Mouse (Mus musculus) midbrain, embryonic 16.5 days (tissue): ENCODE results near the gene Cep104. TPM values are rescaled to one million over a fixed set of nuclear protein-coding genes. Genes with fewer than 3 reads are reported as not detected.

Source experiments
- ATAC-seq: fragments of 200-750 bp; cut with Nextera tagmentation; 2 replicates; pipeline ENCODE4 v1.8.0; 2017; ENCODE audit warnings: moderate TSS enrichment
- H3K27ac ChIP-seq: fragments of 300-500 bp; sonication (generic); 2 replicates; pipeline ENCODE4 v1.5.1; 2014; ENCODE audit warnings: mild to moderate bottlenecking, low read length, mixed read lengths
- H3K27me3 ChIP-seq: fragments of 300-500 bp; sonication (generic); 2 replicates; pipeline ENCODE4 v1.6.1; 2014; ENCODE audit warnings: low read depth, low read length, mixed read lengths; ENCODE audit not compliant: control insufficient read depth, insufficient read depth
- H3K36me3 ChIP-seq: fragments of 300-500 bp; sonication (generic); 2 replicates; pipeline ENCODE4 v1.6.1; 2014; ENCODE audit warnings: mild to moderate bottlenecking, low read length, moderate library complexity, mixed read lengths; ENCODE audit not compliant: control insufficient read depth, insufficient read depth
- H3K4me1 ChIP-seq: fragments of 300-500 bp; sonication (generic); 2 replicates; pipeline ENCODE4 v1.6.1; 2014; ENCODE audit warnings: mild to moderate bottlenecking, low read length, mixed read lengths; ENCODE audit not compliant: control insufficient read depth, insufficient read depth
- H3K4me2 ChIP-seq: fragments of 300-500 bp; sonication (generic); 2 replicates; pipeline ENCODE4 v1.6.1; 2014; ENCODE audit warnings: mild to moderate bottlenecking, low read length, mixed read lengths
- H3K4me3 ChIP-seq: fragments of 300-500 bp; sonication (generic); 2 replicates; pipeline ENCODE4 v1.5.1; 2014; ENCODE audit warnings: low read depth, mild to moderate bottlenecking, low read length, moderate library complexity, mixed read lengths
- H3K9ac ChIP-seq: fragments of 300-500 bp; sonication (generic); 2 replicates; pipeline ENCODE4 v1.6.1; 2014; ENCODE audit warnings: low read depth, low read length, mixed read lengths
- H3K9me3 ChIP-seq: fragments of 300-500 bp; sonication (generic); replicated peaks from 2 replicates; pipeline ENCODE4 v1.6.1; 2014; ENCODE audit warnings: mild to moderate bottlenecking, low read length, mixed read lengths; ENCODE audit not compliant: control insufficient read depth, poor library complexity, severe bottlenecking
- WGBS: fragments of 180-500 bp; shearing (Covaris S2); extraction: QIAGEN DNeasy Blood & Tissue Kit; methylation state at CpG from one replicate; pipeline ENCODE4 v1.1.7; 2014; 5-methylcytosine and 5-hydroxymethylcytosine counted together
- polyA plus RNA-seq: library from polyadenylated mRNA; unstranded; fragments of >200 nt; fragmentation: Nextera tagmentation; extraction: Ambion mirVana; gene quantifications from 2 replicates; pipeline ENCODE4 v1.2.1, GENCODE M21; 2015

Gene Cep104
- polyA plus RNA-seq, 1 experiment from 2014 or later = 17.6 TPM

GRCm38 (mm10) chr4:153951692-153952091 is 23.3 kb upstream of the Cep104 start:
- ATAC-seq = no peak
- WGBS = 19% methylated on average over 5 of the region's 5 CpGs

DNA sequence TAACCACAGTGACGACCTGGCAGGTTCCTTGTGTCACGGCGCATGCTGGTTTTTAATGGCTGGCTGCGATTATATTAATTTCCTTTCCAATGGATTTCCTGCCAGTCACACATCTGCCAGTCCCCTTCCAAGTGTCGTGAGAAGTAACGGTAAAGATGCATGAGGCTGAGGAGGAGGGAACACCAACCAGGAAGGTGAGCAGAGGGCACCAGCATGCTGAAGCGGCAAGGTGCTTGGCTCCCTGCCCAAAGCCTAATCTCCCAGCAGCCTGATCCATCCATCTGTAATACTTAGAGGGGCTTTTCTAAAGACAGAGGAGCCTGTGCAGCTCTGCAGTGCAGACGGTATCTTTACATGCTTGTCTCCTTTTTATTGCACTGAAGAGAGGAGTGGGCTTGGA is 19.3 kb upstream of the Cep104 start:
- no peak overlapping the region for H3K4me2 ChIP-seq
- no peaks in the 10 kb centered on the region for H3K9me3 ChIP-seq
- H3K27me3 ChIP-seq = 0 out of 2 replicates have a peak, but pooled peaks cover 2% of the 10 kb centered on the region
- ATAC-seq = no peak
- peaks cover 5% of the 10 kb centered on the region for H3K36me3 ChIP-seq
- H3K4me1 ChIP-seq = peaks cover 11% of the 10 kb centered on the region
- H3K4me3 ChIP-seq = no peak overlapping the region
- H3K9ac ChIP-seq = no peak overlapping the region
- no peak overlapping the region for H3K27ac ChIP-seq
- 71% methylated on average over 8 of the region's 8 CpGs for WGBS

More at GRCm38 (mm10) chr4:153951692-153952091, 23.3 kb upstream of the Cep104 start:
- Histone ChIP-seq H3K4me2 (no peak overlapping the region), H3K9ac (no peak overlapping the region), H3K36me3 (no peaks in the 10 kb centered on the region), H3K27ac (no peak overlapping the region), H3K27me3 (peaks cover 15% of the 10 kb centered on the region), H3K4me3 (no peak overlapping the region), H3K4me1 (no peaks in the 10 kb centered on the region), H3K9me3 (no peaks in the 10 kb centered on the region)

- 2% methylated on average over 59 of the region's 67 CpGs for WGBS
- H3K9me3 ChIP-seq = no peaks in the 10 kb centered on the region
- peaks cover 11% of the 10 kb centered on the region for H3K4me1 ChIP-seq
- 0 out of 2 replicates have a peak, but pooled peaks cover 2% of the 10 kb centered on the region for H3K27me3 ChIP-seq
- H3K9ac ChIP-seq = peak within 1 kb of the TSS; percentile 90
- H3K36me3 ChIP-seq = peaks cover 13% of the 10 kb centered on the region
- peak within 1 kb of the TSS; percentile 95 for H3K4me2 ChIP-seq
- peak within 1 kb of the TSS; percentile 82 for H3K4me3 ChIP-seq
- H3K27ac ChIP-seq = peak within 1 kb of the TSS; percentile 75
- peak; percentile 95 for ATAC-seq
These were observed 18.2 kb upstream of the Cep104 start, which contains the start of gene A430005L14Rik for GRCm38 (mm10) chr4:153956569-153957405. A430005L14Rik (plus strand) TSS chr4:153957237.

DNA sequence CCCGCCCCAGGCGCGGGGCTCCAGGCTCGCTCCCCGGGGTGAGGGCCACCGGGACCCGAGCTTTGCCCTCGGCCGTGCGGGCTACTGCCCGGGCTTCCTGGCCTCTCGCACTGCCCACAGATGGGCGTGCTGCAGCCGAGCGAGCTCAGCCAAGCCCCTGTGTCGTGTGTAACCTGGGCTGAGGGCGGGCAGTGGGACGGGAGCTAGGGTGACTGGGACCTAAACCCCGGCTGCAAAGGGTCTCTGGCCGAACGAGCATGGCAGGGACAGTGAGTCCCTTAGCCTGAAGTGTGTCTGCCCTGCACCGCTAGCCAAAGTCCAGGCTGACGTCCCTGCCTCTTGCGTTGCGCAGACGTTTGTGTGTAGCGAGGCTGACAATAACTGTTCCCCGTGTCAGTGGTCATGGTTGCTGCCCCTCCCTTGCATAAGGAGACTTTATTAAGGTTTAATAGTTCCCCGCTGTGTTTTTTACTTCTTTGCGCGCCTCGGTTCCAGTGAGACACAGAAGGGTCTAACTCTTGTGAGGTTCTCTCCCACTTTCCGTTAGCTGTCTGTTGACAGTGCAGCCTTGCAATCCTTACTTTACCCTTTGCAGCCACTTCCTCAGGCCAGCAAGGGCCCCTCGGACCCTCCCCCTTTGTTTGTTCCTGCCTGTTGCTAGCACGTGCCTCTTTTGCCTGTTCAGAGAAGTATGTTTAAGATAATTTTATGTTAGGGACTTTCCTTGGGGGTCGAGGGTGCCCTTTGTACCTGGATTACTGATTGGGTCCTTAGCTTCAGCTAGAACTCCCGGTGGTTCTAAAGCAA is 17.3 kb upstream of the Cep104 start:
- Histone ChIP-seq H3K36me3 (peaks cover 22% of the 10 kb centered on the region), H3K9me3 (no peaks in the 10 kb centered on the region), H3K4me3 (peak overlapping the region; percentile 82), H3K4me2 (peak overlapping the region; percentile 95), H3K9ac (peak overlapping the region; percentile 90), H3K27ac (peak overlapping the region; percentile 75), H3K4me1 (peaks cover 11% of the 10 kb centered on the region), H3K27me3 (0 out of 2 replicates have a peak, but pooled peaks cover 2% of the 10 kb centered on the region)
- peak; percentile 71 for ATAC-seq
- WGBS = under 1% methylated on average over 36 of the region's 37 CpGs

- Histone ChIP-seq H3K4me2 (no peak overlapping the region), H3K36me3 (peaks cover 36% of the 10 kb centered on the region)
These were observed 12.4 kb upstream of the Cep104 start for GRCm38 (mm10) chr4:153962631-153963030.

GRCm38 (mm10) chr4:153966651-153967050 is 8.3 kb upstream of the Cep104 start:
- Histone ChIP-seq H3K9ac (no peak overlapping the region), H3K4me1 (no peaks in the 10 kb centered on the region), H3K27me3 (no peaks in the 10 kb centered on the region), H3K4me2 (no peak overlapping the region), H3K36me3 (peaks cover 27% of the 10 kb centered on the region), H3K27ac (no peak overlapping the region), H3K4me3 (no peak overlapping the region), H3K9me3 (no peaks in the 10 kb centered on the region)
- 80% methylated on average over 5 of the region's 5 CpGs for WGBS
- no peak for ATAC-seq

More at GRCm38 (mm10) chr4:153962631-153963030, 12.4 kb upstream of the Cep104 start:
- H3K4me3 ChIP-seq = no peak overlapping the region
- WGBS = 84% methylated on average over 7 of the region's 7 CpGs
- H3K27ac ChIP-seq = no peak overlapping the region
- H3K4me1 ChIP-seq = peaks cover 11% of the 10 kb centered on the region
- ATAC-seq = no peak
- H3K9ac ChIP-seq = no peak overlapping the region
- no peaks in the 10 kb centered on the region for H3K27me3 ChIP-seq
- no peaks in the 10 kb centered on the region for H3K9me3 ChIP-seq

DNA sequence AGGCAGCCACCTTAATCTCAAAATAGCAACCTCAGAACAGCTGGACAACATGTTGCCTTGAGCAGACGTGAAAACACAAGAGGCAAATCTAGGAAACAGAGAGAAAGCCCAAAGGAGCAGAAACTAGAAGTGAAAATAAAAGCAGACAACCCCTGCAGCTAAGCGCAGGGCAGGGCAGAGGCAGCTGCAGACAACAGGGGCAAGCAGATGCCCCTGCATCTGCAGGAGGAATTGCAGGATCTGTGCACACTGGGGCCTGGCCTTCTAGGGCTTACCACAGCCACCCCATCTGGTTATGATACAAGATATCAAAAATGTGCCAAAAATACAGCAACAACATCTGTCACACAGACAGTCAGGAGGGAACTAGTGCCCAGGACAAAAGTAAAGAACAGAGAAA is 7.4 kb upstream of the Cep104 start:
- Histone ChIP-seq H3K4me3 (no peak overlapping the region), H3K9ac (no peak overlapping the region), H3K27me3 (no peaks in the 10 kb centered on the region), H3K27ac (no peak overlapping the region), H3K36me3 (peaks cover 19% of the 10 kb centered on the region), H3K9me3 (no peaks in the 10 kb centered on the region), H3K4me1 (no peaks in the 10 kb centered on the region), H3K4me2 (no peak overlapping the region)
- ATAC-seq = no peak
- WGBS = 77% methylated on average over 2 of the region's 2 CpGs

DNA sequence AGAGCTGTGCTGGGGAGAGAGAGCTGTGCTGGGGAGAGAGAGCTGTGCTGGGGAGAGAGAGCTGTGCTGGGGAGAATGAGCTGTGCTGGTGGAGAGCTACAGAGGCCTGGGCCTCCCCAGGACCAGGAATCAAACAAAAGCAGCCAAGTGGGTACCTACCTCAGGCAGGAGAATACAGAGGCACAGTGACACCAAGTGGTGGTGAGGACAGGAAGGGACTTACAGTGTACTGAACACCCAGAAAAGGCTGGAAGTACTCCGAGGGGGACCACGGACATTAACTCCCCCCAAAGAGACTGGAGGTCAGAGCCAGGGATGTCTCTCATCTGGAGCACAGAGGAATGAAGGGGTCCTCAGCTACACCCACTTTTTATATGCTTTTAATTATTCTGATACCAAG is 6.9 kb upstream of the Cep104 start:
- ATAC-seq = no peak
- Histone ChIP-seq H3K36me3 (peaks cover 16% of the 10 kb centered on the region), H3K27ac (no peak overlapping the region), H3K4me2 (no peak overlapping the region), H3K4me3 (no peak overlapping the region), H3K9me3 (no peaks in the 10 kb centered on the region), H3K4me1 (peaks cover 2% of the 10 kb centered on the region; the same call in 1 of the 2 replicates), H3K27me3 (no peaks in the 10 kb centered on the region), H3K9ac (no peak overlapping the region)
- 89% methylated on average over 2 of the region's 2 CpGs for WGBS
